Mouse (Mus musculus): Measurements from ENCODE around the gene Cacng6.

- TF ChIP-seq POLR2A (IDR thresholded peaks at IDR 0.05; ENCODE audit: insufficient read length, low read depth) (no peak), POLR2AphosphoS2 (IDR thresholded peaks at IDR 0.05; ENCODE audit: insufficient read length, low read depth) (no peak), MAX (IDR thresholded peaks at IDR 0.05; ENCODE audit: low read depth) (no peak), SRF (IDR thresholded peaks at IDR 0.05; ENCODE audit: control insufficient read depth, insufficient read length, low read depth) (no peak)
Observed at GRCm38 (mm10) chr7:3446584-3446983, 22.6 kb downstream of the Cacng6 start.

All from myocyte (in vitro differentiated cells).